Mouse (Mus musculus) CH12.LX (cell line): ENCODE data around the gene Cfap58. TPM values are rescaled to one million over a fixed set of nuclear protein-coding genes. Genes with fewer than 3 reads are reported as not detected.

Source experiments
- DNase-seq: peaks from one replicate; pipeline ENCODE4 v3.0.0-alpha.2; 2013; ENCODE audit errors: extremely low read depth
- H3K27ac ChIP-seq: 2 replicates; pipeline ENCODE4 v1.5.1; 2012; ENCODE audit warnings: low read depth, mild to moderate bottlenecking, control low read depth, moderate library complexity; ENCODE audit not compliant: insufficient read depth
- H3K27me3 ChIP-seq: replicated peaks from 2 replicates; pipeline ENCODE3; 2012; ENCODE audit warnings: inconsistent platforms
- H3K36me3 ChIP-seq, 2 experiments: replicated peaks in 1 of 2; 2 replicates each; pipeline versions ENCODE3 to v1.6.1; 2012; ENCODE audit warnings: inconsistent platforms in 1 of 2, low read length in 1 of 2, mild to moderate bottlenecking in 1 of 2, mixed read lengths in 1 of 2, moderate library complexity in 1 of 2; ENCODE audit not compliant: control insufficient read depth in 1 of 2, insufficient read depth in 1 of 2
- H3K4me1 ChIP-seq, 2 experiments: 2 replicates each; pipeline ENCODE4 v1.6.1; 2012; ENCODE audit warnings: inconsistent platforms in 1 of 2, moderate library complexity in 1 of 2; ENCODE audit not compliant: insufficient read depth in 2 of 2, control insufficient read depth in 1 of 2
- H3K4me2 ChIP-seq: 2 replicates; pipeline ENCODE4 v1.6.1; 2012; ENCODE audit warnings: low read depth, mild to moderate bottlenecking, control low read depth; ENCODE audit not compliant: poor library complexity, insufficient read depth, severe bottlenecking
- H3K4me3 ChIP-seq, 3 experiments: fragments of 150-350 bp in 1 of 3; sonication (generic) in 1 of 3; replicated peaks in 1 of 3; 2 replicates each; pipeline versions ENCODE3 to v1.5.1; 2011 to 2012; ENCODE audit warnings: low read depth in 2 of 3, low read length in 2 of 3, mild to moderate bottlenecking in 2 of 3, moderate library complexity in 2 of 3, control low read depth in 1 of 3, improper control_type of control experiment in 1 of 3, inconsistent platforms in 1 of 3, mixed read lengths in 1 of 3; ENCODE audit not compliant: poor library complexity in 1 of 3
- H3K79me2 ChIP-seq: replicated peaks from 2 replicates; pipeline ENCODE4 v1.6.1; 2012; ENCODE audit warnings: mild to moderate bottlenecking, moderate library complexity; ENCODE audit not compliant: control insufficient read depth, poor library complexity, insufficient read depth, severe bottlenecking; ENCODE audit errors: extremely low read depth
- H3K9ac ChIP-seq: 2 replicates; pipeline ENCODE4 v1.6.1; 2012; ENCODE audit warnings: low read depth, mild to moderate bottlenecking, control low read depth, moderate library complexity; ENCODE audit not compliant: insufficient read depth
- H3K9me3 ChIP-seq: replicated peaks from 2 replicates; pipeline ENCODE3; 2012; ENCODE audit warnings: low read length, inconsistent platforms, mixed read lengths
- BHLHE40 ChIP-seq: IDR thresholded peaks from 2 replicates; pipeline ENCODE4 v1.6.1; 2011; ENCODE audit warnings: mild to moderate bottlenecking, low read depth, low read length, improper control_type of control experiment
- CHD1 ChIP-seq: IDR thresholded peaks from 2 replicates; pipeline ENCODE4 v1.6.1; 2012; ENCODE audit warnings: low read depth, low read length, improper control_type of control experiment, inconsistent platforms
- CHD2 ChIP-seq: IDR thresholded peaks from 2 replicates; pipeline ENCODE4 v1.6.1; 2011; ENCODE audit warnings: low read length, improper control_type of control experiment
- CTCF ChIP-seq, 2 experiments: IDR thresholded peaks in 1 of 2; conservative IDR thresholded peaks in 1 of 2; 2 replicates each; pipeline ENCODE4 v1.5.1; 2011 to 2012; ENCODE audit warnings: low read depth in 2 of 2, low read length in 2 of 2, improper control_type of control experiment in 1 of 2, inconsistent platforms in 1 of 2, mild to moderate bottlenecking in 1 of 2, moderate library complexity in 1 of 2
- E2F4 ChIP-seq: IDR thresholded peaks from 2 replicates; pipeline ENCODE4 v1.6.1; 2011; ENCODE audit warnings: low read depth, low read length, improper control_type of control experiment; ENCODE audit not compliant: insufficient replicate concordance
- ELF1 ChIP-seq: IDR thresholded peaks from 2 replicates; pipeline ENCODE4 v1.6.1; 2014; ENCODE audit warnings: low read depth, mild to moderate bottlenecking, inconsistent platforms, low read length, improper control_type of control experiment
- EP300 ChIP-seq: IDR thresholded peaks from 2 replicates; pipeline ENCODE4 v1.6.1; 2011; ENCODE audit warnings: low read length, improper control_type of control experiment
- ETS1 ChIP-seq: conservative IDR thresholded peaks from 2 replicates; pipeline ENCODE4 v1.6.1; 2012; ENCODE audit warnings: low read depth, mild to moderate bottlenecking, inconsistent platforms, low read length, improper control_type of control experiment, moderate library complexity
- HCFC1 ChIP-seq: IDR thresholded peaks from 2 replicates; pipeline ENCODE4 v1.6.1; 2012; ENCODE audit warnings: low read depth, mild to moderate bottlenecking, inconsistent platforms, low read length, improper control_type of control experiment
- IRF4 ChIP-seq: IDR thresholded peaks from 2 replicates; pipeline ENCODE4 v1.6.1; 2014; ENCODE audit warnings: low read depth, mild to moderate bottlenecking, inconsistent platforms, low read length, improper control_type of control experiment
- JUND ChIP-seq: conservative IDR thresholded peaks from 2 replicates; pipeline ENCODE4 v1.6.1; 2011; ENCODE audit warnings: low read depth, low read length, improper control_type of control experiment
- MAFK ChIP-seq: IDR thresholded peaks from 2 replicates; pipeline ENCODE4 v1.6.1; 2011; ENCODE audit warnings: low read length, improper control_type of control experiment; ENCODE audit not compliant: insufficient replicate concordance
- MAX ChIP-seq: IDR thresholded peaks from 2 replicates; pipeline ENCODE4 v1.6.1; 2011; ENCODE audit warnings: low read length, improper control_type of control experiment
- MAZ ChIP-seq: IDR thresholded peaks from 2 replicates; pipeline ENCODE4 v1.6.1; 2012; ENCODE audit warnings: low read depth, mild to moderate bottlenecking, inconsistent platforms, low read length, improper control_type of control experiment, moderate library complexity
- MXI1 ChIP-seq: IDR thresholded peaks from 2 replicates; pipeline ENCODE4 v1.6.1; 2011; ENCODE audit warnings: mild to moderate bottlenecking, low read depth, low read length, improper control_type of control experiment
- MYC ChIP-seq: IDR thresholded peaks from 2 replicates; pipeline ENCODE4 v1.6.1; 2011; ENCODE audit warnings: low read depth, mild to moderate bottlenecking, improper control_type of control experiment, low read length
- NELFE ChIP-seq: IDR thresholded peaks from 2 replicates; pipeline ENCODE4 v1.6.1; 2011; ENCODE audit warnings: low read depth, low read length, improper control_type of control experiment
- PAX5 ChIP-seq: IDR thresholded peaks from 2 replicates; pipeline ENCODE4 v1.6.1; 2012; ENCODE audit warnings: low read length, inconsistent platforms, mixed read lengths
- POLR2A ChIP-seq: IDR thresholded peaks from 2 replicates; pipeline ENCODE4 v1.6.1; 2011; ENCODE audit warnings: low read depth, mild to moderate bottlenecking, improper control_type of control experiment, low read length
- POLR2AphosphoS2 ChIP-seq: IDR thresholded peaks from 2 replicates; pipeline ENCODE4 v1.6.1; 2011; ENCODE audit warnings: low read depth, low read length, improper control_type of control experiment
- RAD21 ChIP-seq: IDR thresholded peaks from 2 replicates; pipeline ENCODE4 v1.6.1; 2011; ENCODE audit warnings: low read depth, mild to moderate bottlenecking, low read length, improper control_type of control experiment, moderate library complexity
- RCOR1 ChIP-seq: conservative IDR thresholded peaks from 2 replicates; pipeline ENCODE4 v1.6.1; 2012; ENCODE audit warnings: low read depth, mild to moderate bottlenecking, inconsistent platforms, low read length, improper control_type of control experiment
- SIN3A ChIP-seq: IDR thresholded peaks from 2 replicates; pipeline ENCODE4 v1.6.1; 2012; ENCODE audit warnings: low read length, improper control_type of control experiment, inconsistent platforms
- SMC3 ChIP-seq: IDR thresholded peaks from 2 replicates; pipeline ENCODE4 v1.6.1; 2011; ENCODE audit warnings: low read depth, low read length, improper control_type of control experiment
- TBP ChIP-seq: conservative IDR thresholded peaks from 2 replicates; pipeline ENCODE4 v1.6.1; 2011; ENCODE audit warnings: low read depth, low read length, improper control_type of control experiment
- TCF12 ChIP-seq: IDR thresholded peaks from 2 replicates; pipeline ENCODE4 v1.6.1; 2014; ENCODE audit warnings: low read depth, mild to moderate bottlenecking, inconsistent platforms, low read length, improper control_type of control experiment
- USF2 ChIP-seq: conservative IDR thresholded peaks from 2 replicates; pipeline ENCODE4 v1.6.1; 2011; ENCODE audit warnings: low read depth, low read length, improper control_type of control experiment
- ZC3H11A ChIP-seq: IDR thresholded peaks from 2 replicates; pipeline ENCODE4 v1.6.1; 2012; ENCODE audit warnings: low read depth, mild to moderate bottlenecking, inconsistent platforms, low read length, improper control_type of control experiment
- ZKSCAN1 ChIP-seq: IDR thresholded peaks from 2 replicates; pipeline ENCODE4 v1.6.1; 2012; ENCODE audit warnings: low read depth, inconsistent platforms, low read length, improper control_type of control experiment, borderline replicate concordance
- ZMIZ1 ChIP-seq: IDR thresholded peaks from 2 replicates; pipeline ENCODE4 v1.6.1; 2012; ENCODE audit warnings: low read depth, mild to moderate bottlenecking, inconsistent platforms, low read length, improper control_type of control experiment
- dilution Hi-C: fragments of 300-500 bp; cut with MboI; formaldehyde crosslinking; loops from 2 replicates; pipeline ENCODE4 v1.14.3; 2020; ENCODE audit warnings: low sequenced_read_pairs; ENCODE audit not compliant: extremely low pct_unique_long_range_greater_than_20kb, extremely low pct_ligation_motif_present
- in situ Hi-C: fragments of 300-500 bp; cut with MboI; formaldehyde crosslinking; loops from 3 replicates; pipeline ENCODE4 v1.14.3; 2019; ENCODE audit warnings: low sequenced_read_pairs, low pct_ligation_motif_present, low pct_unique_long_range_greater_than_20kb, mixed read lengths
- polyA plus RNA-seq: library from polyadenylated mRNA; unstranded; fragments of >175 nt; gene quantifications from 2 replicates; pipeline ENCODE4 v1.2.1, GENCODE M21; 2012; ENCODE audit warnings: low read depth; ENCODE audit not compliant: insufficient read length
- total RNA-seq, 2 experiments: library from RNA; depleted of rRNA; stranded (reverse); fragments of 300-350 nt in 1 of 2; fragments of >200 nt in 1 of 2; gene quantifications; 2 replicates each; pipeline ENCODE4 v1.2.3; 2012 to 2014

Gene Cfap58
- total and polyA plus RNA-seq, 3 experiments, result 0.13 to 0.27 TPM; not detected in 1

GRCm38 (mm10) chr19:47919126-47919965, 18.1 kb upstream of the Cfap58 start, which contains the start of the genes Cfap43 and Itprip:
TSS of gene Cfap43 (minus strand) at chr19:47919287.
TSS of gene Itprip (minus strand) at chr19:47919299.
- H3K36me3 ChIP-seq, result peaks cover 0 to 18% of the 10 kb centered on the region in 2 experiments
- dilution Hi-C loops (no loop called here), in situ Hi-C loops (no loop called here)
- peaks cover 14 to 40% of the 10 kb centered on the region in 2 experiments for H3K4me1 ChIP-seq
- H3K4me3 ChIP-seq, result peak within 1 kb of the TSS; percentile 97 to 99 (median 97)
- H3K9me3 ChIP-seq, result no peaks in the 10 kb centered on the region
- H3K4me2 ChIP-seq, result peak within 1 kb of the TSS; percentile 91
- no peaks in the 10 kb centered on the region for H3K27me3 ChIP-seq
- peaks cover 16% of the 10 kb centered on the region; the same call in 1 of the 2 replicates for H3K79me2 ChIP-seq
- DNase-seq, result peak; percentile 89
- H3K27ac ChIP-seq, result peak within 1 kb of the TSS; percentile 48
- TF ChIP-seq ZC3H11A, result no peak
- TF ChIP-seq ZMIZ1, result no peak; the same call in 1 of the 2 replicates
- TF ChIP-seq MAFK, result 0 out of 2 replicates have a peak, but pooled peaks have one; percentile 41
- TF ChIP-seq SIN3A, result peak; percentile 85
- TF ChIP-seq NELFE, result peak; percentile 54
- no peak for TF ChIP-seq USF2
- TF ChIP-seq POLR2AphosphoS2, result no peak; the same call in 1 of the 2 replicates
- TF ChIP-seq EP300, result no peak
- TF ChIP-seq MYC, result no peak
- TF ChIP-seq CTCF (conservative IDR thresholded peaks at IDR 0.05 in 1 of 2, IDR thresholded peaks at IDR 0.05 in 1 of 2; ENCODE audit: low read depth in 2 of 2, low read length in 2 of 2), result peak in 1 of 2 experiments; percentile 75; a peak in 2 of 4 replicates
- peak; percentile 68; the same call in 1 of the 2 replicates for TF ChIP-seq E2F4
- TF ChIP-seq CHD1, result no peak
- no peak for TF ChIP-seq BHLHE40
- peak; percentile 84 for TF ChIP-seq MAZ
- no peak for TF ChIP-seq PAX5
- peak; percentile 65 for TF ChIP-seq POLR2A
- no peak for TF ChIP-seq TCF12
- 0 out of 2 replicates have a peak, but pooled peaks have one; percentile 45 for TF ChIP-seq TBP
- TF ChIP-seq RAD21, result no peak; the same call in none of the 2 replicates
- peak; percentile 58; the same call in 1 of the 2 replicates for TF ChIP-seq MAX
- peak; percentile 2; the same call in 1 of the 2 replicates for TF ChIP-seq SMC3
- peak; percentile 72; the same call in 1 of the 2 replicates for TF ChIP-seq MXI1
- TF ChIP-seq JUND, result no peak
- TF ChIP-seq ELF1, result peak; percentile 91
- TF ChIP-seq CHD2, result 0 out of 2 replicates have a peak, but pooled peaks have one; percentile 36
- TF ChIP-seq HCFC1, result peak; percentile 50
- no peak for TF ChIP-seq RCOR1
- TF ChIP-seq IRF4, result peak; percentile 51; the same call in 1 of the 2 replicates
- peak; percentile 28 for TF ChIP-seq ETS1
- TF ChIP-seq ZKSCAN1, result no peak
- peak within 1 kb of the TSS; percentile 79 for H3K9ac ChIP-seq
